Mouse (Mus musculus): ENCODE data around the gene Ttc28. TPM values are rescaled to one million over a fixed set of nuclear protein-coding genes. Genes with fewer than 3 reads are reported as not detected.

The Ttc28 gene
- total RNA-seq, 2 experiments from 2014 or later: 0.29 to 0.89 TPM

DNA sequence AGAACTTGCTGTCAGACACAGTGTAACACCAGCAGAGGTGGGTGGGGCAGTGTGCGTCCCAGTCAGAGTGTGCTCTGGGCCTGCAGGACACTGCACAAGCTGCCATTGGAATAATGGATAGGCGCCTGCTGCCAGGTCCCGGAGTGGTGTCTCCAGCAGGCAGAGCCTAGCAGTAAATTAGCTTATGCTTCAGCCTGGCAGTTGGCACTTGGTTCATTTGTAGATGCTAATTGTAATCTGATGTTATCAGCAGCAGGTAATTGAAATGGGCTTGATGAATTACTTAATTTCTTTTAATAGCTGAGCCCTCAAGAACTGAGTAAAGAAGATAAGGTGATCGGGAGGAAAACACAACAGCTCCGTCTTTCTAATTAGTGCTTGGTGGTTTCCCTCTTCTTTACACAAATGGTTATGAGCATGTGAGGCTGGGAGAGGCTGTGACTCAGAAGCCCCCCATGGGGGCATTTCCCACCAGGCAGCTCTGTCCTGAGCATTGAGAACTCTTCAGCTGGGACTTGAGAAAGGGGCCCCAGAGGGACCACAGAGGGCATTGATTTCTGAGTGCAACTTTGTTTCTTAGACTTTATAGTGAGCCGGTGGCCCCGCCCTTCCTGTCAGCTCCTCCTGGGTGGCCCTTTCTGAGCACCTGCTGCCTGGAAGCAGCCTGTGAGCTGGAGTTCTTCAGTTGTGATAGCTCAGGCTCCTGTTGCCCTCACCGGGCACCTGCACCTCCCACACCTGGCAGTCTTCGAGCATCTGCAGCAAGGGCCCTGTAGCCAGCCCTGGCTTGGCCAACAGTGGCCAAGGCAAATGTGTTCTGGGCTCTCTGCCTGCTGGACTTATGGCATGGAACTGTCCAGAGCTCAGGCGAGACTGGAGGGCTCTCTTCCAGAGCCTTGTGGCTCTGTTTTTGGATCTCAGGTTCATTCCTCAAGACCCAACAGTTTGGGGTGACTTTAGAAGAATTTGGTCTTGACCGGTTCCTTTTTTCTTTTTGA lies 316.2 kb downstream of the Ttc28 start:
- no peak for ATAC-seq (ENCODE audit: poor library complexity, severe bottlenecking)

DNA sequence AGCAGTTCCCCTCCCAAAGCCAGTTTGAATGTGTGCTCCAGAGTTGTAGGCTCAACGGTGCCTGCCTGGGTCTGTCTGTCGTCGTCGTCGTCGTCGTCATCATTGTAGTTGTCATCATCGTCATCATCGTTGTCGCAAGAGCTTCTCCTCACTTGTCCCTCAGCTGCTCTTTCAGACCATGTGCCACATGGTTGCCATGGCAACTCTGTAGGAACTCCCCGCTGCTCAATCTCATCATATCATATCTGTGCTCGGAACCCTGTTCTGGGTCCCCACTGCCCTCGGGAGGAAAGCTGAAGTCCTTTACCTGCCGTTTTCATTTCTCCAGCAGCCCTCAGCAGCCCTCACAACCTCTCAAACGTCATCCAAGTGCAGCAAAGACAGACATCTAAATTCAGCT lies 318.1 kb downstream of the Ttc28 start:
- no peak for ATAC-seq (ENCODE audit: poor library complexity, severe bottlenecking)

DNA sequence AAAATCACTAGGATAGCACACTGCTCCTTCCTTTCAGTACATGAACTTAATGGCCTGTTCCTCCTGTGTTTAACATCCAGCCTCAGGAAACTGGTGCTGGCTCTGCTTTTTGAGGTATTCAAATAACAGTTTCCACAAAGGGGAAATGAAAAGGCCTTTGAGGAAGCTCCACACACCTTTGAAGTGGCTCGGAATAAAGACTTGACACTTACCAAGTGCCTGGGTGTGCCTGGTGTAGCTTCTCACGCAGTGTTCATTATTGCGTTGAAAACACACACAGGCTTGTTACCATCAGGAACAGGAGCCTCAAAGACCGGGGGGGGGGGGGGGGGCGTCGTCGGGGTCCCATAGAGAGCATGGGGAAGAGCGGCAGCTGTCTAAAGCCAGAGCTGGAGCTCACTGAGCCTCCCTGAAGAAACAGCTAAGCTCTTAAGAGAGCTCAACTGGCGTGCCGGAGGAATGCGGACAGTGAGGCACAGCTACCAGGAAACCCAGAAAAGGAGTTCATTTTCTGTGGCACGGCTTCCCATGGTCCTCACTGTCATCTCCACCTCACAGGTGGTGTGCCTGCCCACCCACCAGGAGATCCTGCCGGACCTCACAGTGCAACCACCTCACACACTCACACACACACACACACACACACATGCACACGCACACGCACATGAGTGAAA lies 320.7 kb downstream of the Ttc28 start:
- ATAC-seq (ENCODE audit: poor library complexity, severe bottlenecking): no peak

- no peak for ATAC-seq (ENCODE audit: poor library complexity, severe bottlenecking)
These were observed 321.5 kb downstream of the Ttc28 start for GRCm38 (mm10) chr5:111200915-111201610.

DNA sequence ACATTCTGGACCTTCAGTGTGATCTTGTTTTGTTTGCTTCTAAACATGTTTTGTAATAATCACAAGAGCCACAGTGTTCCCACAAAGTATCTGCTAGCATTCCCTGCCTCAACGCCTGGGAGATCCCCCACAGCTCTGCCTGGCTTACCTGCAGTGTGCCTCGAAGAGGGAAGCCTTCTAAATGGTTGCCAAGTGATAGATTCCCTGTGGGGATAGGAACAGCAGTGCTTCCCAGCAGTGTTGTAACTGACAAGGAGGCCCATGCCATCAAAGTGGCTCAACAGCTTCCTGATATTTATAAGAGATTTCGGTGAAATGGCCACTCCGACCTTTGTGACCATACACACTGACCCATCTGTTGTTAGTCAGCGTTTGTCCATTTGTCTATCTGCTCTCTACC lies 324.6 kb downstream of the Ttc28 start:
- no peak for ATAC-seq (ENCODE audit: poor library complexity, severe bottlenecking)

GRCm38 (mm10) chr5:111204976-111205586 lies 325.5 kb downstream of the Ttc28 start:
- no peak for ATAC-seq (ENCODE audit: poor library complexity, severe bottlenecking)

DNA sequence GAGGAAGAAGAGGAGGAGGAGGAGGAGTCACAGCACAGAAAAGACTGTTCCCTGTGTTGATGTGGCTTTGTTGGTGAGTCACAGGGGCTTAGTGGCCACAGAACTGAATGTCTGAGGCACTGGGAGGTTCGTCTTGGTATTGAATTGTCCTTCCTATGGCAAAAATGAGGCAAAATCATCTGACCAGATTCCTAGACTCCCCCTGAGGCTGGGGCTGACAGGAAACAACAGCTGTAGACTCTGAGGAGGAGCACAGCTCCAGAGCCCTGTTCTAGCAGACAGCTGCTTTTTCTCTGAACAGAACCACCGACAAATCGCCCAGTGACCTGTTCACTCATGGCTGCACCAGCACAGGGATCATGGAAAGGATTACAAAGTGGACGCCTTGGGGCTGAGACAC lies 326.2 kb downstream of the Ttc28 start:
- ATAC-seq (ENCODE audit: poor library complexity, severe bottlenecking): no peak

GRCm38 (mm10) chr5:111207924-111208659 lies 328.5 kb downstream of the Ttc28 start:
- ATAC-seq (ENCODE audit: poor library complexity, severe bottlenecking): no peak

DNA sequence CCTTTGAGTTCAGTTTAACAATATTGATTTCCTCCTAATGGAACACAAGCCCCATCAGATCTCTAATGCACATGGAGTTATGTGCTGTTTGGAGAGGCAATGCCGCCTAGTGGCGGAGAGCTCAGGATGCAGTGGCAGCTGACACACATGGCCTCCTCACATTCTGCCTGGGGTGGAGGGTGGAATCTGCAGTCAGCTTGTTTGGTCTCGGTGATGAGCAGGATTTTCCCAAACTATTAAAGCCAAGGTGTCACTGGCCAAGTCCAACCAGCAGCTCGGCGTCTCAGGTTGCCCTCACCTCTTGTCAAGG lies 329.0 kb downstream of the Ttc28 start:
- no peak for ATAC-seq (ENCODE audit: poor library complexity, severe bottlenecking)

GRCm38 (mm10) chr5:111213935-111214450 lies 334.4 kb downstream of the Ttc28 start:
- ATAC-seq (ENCODE audit: poor library complexity, severe bottlenecking): no peak

DNA sequence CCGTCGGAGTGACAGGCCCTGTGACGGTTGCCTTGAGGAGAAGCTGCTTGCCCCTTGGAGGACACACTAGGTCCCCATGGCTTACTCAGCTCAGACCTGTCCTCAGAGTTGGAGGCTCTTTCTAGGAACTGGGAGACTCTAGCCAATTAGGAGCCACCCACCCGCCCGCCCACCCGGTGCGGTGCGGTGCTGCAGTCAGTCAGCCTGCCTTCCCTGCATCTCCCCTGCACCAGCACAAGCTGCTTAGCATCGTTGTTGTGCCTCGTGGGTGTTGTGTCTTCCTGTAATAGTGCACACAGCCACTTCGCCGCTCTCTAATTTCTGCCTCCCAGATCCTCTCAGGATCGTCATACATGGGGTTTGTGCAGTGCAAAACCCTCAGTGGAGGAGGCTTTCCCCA lies 335.3 kb downstream of the Ttc28 start:
- ATAC-seq (ENCODE audit: poor library complexity, severe bottlenecking): no peak

GRCm38 (mm10) chr5:111215722-111216121 lies 336.1 kb downstream of the Ttc28 start:
- no peak for ATAC-seq (ENCODE audit: poor library complexity, severe bottlenecking)

DNA sequence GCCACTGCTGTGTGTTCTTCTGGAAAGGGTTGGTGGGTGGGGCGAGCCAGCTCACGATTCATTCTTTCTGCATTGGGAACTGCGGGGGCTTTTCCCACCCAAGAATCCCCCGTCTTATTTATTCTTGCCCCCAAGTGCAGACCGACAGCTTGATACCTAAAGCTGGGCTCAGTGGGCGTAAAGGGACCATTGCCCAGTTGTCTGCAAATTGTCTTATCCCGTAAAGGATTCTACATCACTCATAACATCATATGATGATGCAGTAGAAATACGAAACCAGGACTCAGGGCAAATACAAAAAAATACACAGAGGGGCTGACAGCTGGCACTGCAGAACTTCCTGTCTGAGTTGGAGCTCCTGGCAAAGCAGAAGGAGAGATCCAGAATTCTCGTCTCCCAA lies 336.6 kb downstream of the Ttc28 start:
- no peak for ATAC-seq (ENCODE audit: poor library complexity, severe bottlenecking)

DNA sequence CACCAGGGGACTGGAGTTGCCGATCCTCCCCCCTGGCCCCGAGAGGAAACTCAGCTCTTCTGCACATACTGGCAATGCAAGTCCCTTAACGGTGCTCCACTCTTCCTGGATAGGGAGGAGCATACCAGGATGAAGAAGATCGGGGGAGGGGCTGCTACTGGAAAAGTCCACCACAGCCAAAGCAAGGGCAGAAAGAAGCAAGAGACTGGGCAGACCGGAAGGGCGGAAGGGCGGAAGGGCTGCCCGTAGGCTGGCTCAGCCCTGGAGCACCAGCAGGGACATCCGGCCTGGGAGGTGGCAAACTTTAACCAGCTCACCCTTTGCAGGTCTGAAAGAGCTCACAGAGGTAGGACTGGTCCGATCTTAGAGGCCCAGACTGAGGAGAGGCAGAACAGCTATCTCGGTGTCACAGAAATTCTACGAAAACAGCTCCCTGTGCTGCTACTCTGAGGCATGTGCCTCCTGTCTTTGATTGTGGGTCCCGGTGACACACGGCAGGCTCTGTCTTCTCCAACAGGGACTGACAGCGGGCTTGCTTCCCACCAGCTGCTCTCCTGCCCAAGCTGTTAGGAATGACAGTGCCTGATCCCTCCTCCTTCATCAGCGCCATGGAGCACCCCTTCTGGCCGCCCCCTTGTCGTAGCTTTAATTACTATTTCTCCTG lies 338.0 kb downstream of the Ttc28 start:
- ATAC-seq (ENCODE audit: poor library complexity, severe bottlenecking): no peak

DNA sequence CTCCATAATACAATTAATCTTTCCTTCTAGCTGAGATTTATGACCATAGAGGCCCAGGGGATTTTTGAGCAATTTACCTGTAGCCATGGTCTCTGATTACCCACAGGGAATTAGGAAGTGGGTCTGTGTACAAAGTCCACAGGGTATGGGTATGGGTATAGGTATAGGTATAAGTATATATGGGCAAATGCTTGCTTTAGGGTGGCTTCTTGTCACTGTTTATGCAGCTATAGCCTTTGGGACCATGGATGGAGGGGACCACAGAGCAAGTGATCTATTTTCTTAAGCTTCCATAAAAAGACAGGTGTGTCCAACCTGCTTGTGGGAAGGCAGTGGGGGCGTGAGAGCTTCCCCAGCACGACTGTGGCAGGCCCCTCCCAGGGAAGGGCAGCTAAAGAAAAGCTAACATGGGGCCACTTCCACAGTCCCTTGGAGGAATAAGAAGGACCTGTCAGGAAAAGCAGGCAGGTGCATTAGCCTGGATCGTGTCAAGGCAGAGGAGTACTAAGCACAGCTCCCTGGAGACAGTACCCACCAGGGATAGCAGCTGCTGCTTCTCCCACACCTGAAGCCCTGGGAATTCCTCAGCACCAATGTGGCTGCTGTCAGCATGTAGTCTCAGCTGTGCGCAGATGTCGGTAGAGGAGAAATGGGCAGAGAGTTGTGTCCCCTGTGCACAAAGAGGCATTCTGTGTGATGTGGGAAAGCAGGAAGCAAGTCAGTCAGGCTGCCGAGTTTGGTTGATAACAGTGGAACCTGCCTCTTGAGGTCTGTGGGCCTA lies 338.7 kb downstream of the Ttc28 start:
- ATAC-seq (ENCODE audit: poor library complexity, severe bottlenecking): no peak

DNA sequence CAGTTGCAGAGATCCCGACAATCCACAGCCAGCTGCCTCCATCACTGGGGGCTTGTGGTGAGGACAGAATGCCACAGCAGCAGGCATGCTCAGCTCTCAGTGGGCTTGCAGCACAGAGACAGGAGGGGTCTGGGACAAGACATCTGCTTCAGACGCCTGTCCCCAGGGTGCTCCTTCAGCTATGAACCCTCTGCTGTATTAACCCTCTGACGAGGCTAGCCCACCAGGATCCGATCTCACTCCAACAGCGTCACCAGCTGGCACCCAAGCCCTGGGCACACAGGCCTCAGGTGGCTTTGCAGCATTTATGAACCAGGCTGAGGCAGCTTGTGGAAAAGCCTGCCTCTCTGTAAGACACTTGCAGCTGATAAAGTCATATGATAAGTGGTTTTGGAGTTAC lies 339.4 kb downstream of the Ttc28 start:
- ATAC-seq (ENCODE audit: poor library complexity, severe bottlenecking): no peak

GRCm38 (mm10) chr5:111220679-111221380 lies 341.2 kb downstream of the Ttc28 start:
- no peak for ATAC-seq (ENCODE audit: poor library complexity, severe bottlenecking)

DNA sequence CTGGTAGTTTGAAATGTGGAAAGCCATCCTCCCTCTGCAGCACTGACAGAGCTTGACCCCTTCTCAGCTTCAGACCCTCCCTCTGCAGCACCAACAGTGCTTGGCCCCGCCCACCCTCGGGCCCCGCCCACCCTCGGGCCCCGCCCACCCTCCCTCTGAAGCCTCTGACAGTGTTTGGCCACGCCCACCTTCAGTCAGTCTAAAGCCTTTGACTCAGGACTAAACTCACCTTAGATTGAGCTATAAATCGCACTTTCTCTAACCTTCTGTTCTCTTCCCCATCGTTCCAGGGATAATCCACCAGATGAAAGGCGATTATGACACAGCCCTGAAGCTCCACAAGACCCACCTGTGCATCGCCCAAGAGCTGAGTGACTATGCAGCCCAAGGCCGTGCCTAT lies 343.2 kb downstream of the Ttc28 start:
- no peak for ATAC-seq (ENCODE audit: poor library complexity, severe bottlenecking)

Measured in megakaryocyte, adult 5-6 weeks (primary cell).